Mouse (Mus musculus) urinary bladder, adult 18-20 months (tissue): ENCODE measurements around the gene C2cd2.

Experiments used
- DNase-seq, 2 experiments: peaks; one replicate each; pipeline ENCODE4 v3.0.0; 2022; ENCODE audit warnings: low spot score in 2 of 2, mixed read lengths in 2 of 2

The C2cd2 gene

GRCm38 (mm10) chr16:97882891-97883290 lies 79.5 kb downstream of the C2cd2 start:
- no peak for DNase-seq

GRCm38 (mm10) chr16:97879134-97879533 lies 83.3 kb downstream of the C2cd2 start:
- DNase-seq: no peak

GRCm38 (mm10) chr16:97877502-97877901 lies 84.9 kb downstream of the C2cd2 start:
- no peak for DNase-seq

GRCm38 (mm10) chr16:97875101-97875500 lies 87.3 kb downstream of the C2cd2 start:
- no peak for DNase-seq

GRCm38 (mm10) chr16:97874376-97874775 lies 88.0 kb downstream of the C2cd2 start:
- no peak for DNase-seq

GRCm38 (mm10) chr16:97872657-97873056 lies 89.7 kb downstream of the C2cd2 start:
- DNase-seq: peak; percentile 40 to 59

GRCm38 (mm10) chr16:97869193-97870102 lies 93.0 kb downstream of the C2cd2 start:
- no peak for DNase-seq

- DNase-seq: no peak
Observed at GRCm38 (mm10) chr16:97863932-97864467, 98.4 kb downstream of the C2cd2 start.

GRCm38 (mm10) chr16:97856050-97856449 lies 106.3 kb downstream of the C2cd2 start:
- DNase-seq: no peak

- DNase-seq: peak in 1 of 2 experiments; percentile 80
Observed at GRCm38 (mm10) chr16:97851741-97852319, 110.6 kb downstream of the C2cd2 start, which contains the start of gene Prdm15. Gene Prdm15, minus strand, starts transcription at chr16:97851850.

- DNase-seq: peak; percentile 80 to 93
Observed at GRCm38 (mm10) chr16:97851061-97851740, 111.2 kb downstream of the C2cd2 start.

- DNase-seq: no peak
Observed at GRCm38 (mm10) chr16:97850667-97851060, 111.7 kb downstream of the C2cd2 start.

- DNase-seq: no peak
Observed at GRCm38 (mm10) chr16:97848832-97849231, 113.6 kb downstream of the C2cd2 start.

GRCm38 (mm10) chr16:97844967-97845937 lies 117.1 kb downstream of the C2cd2 start:
- no peak for DNase-seq

GRCm38 (mm10) chr16:97832154-97832553 lies 130.2 kb downstream of the C2cd2 start:
- no peak for DNase-seq

GRCm38 (mm10) chr16:97828207-97828606 lies 134.2 kb downstream of the C2cd2 start:
- no peak for DNase-seq

GRCm38 (mm10) chr16:97823311-97824007 lies 138.9 kb downstream of the C2cd2 start:
- DNase-seq: no peak

- no peak for DNase-seq
Observed at GRCm38 (mm10) chr16:97819532-97819931, 142.9 kb downstream of the C2cd2 start.

- DNase-seq: no peak
Observed at GRCm38 (mm10) chr16:97817414-97817813, 145.0 kb downstream of the C2cd2 start.

GRCm38 (mm10) chr16:97815269-97815668 lies 147.1 kb downstream of the C2cd2 start:
- no peak for DNase-seq
